Mouse (Mus musculus): ENCODE data around the gene Cd79a. TPM values are rescaled to one million over a fixed set of nuclear protein-coding genes. Genes with fewer than 3 reads are reported as not detected.

The Cd79a gene
- polyA plus RNA-seq, 1 experiment from 2014 or later = 0.28 TPM

- H3K36me3 ChIP-seq (ENCODE audit: control insufficient read depth, insufficient read depth, low read length) = peaks cover 76% of the 10 kb centered on the region
- H3K4me1 ChIP-seq (ENCODE audit: control insufficient read depth, insufficient read depth, low read length) = no peaks in the 10 kb centered on the region
- H3K4me2 ChIP-seq (ENCODE audit: low read length) = no peak overlapping the region
- H3K27ac ChIP-seq (replicated peaks; ENCODE audit: low read depth, low read length) = no peak overlapping the region
- DNase-seq = no peak
- no peak for ATAC-seq (ENCODE audit: low FRiP score, low TSS enrichment)
- H3K27me3 ChIP-seq (ENCODE audit: control insufficient read depth, insufficient read depth, low read length) = no peaks in the 10 kb centered on the region
- 90% methylated on average over 9 of the region's 9 CpGs for WGBS
- no peak overlapping the region for H3K4me3 ChIP-seq (replicated peaks; ENCODE audit: low read depth, low read length)
- H3K9me3 ChIP-seq (ENCODE audit: control insufficient read depth, low read length) = no peaks in the 10 kb centered on the region
- H3K9ac ChIP-seq (replicated peaks; ENCODE audit: low read length) = no peak overlapping the region
Measured at GRCm38 (mm10) chr7:24919728-24920127, 22.5 kb downstream of the Cd79a start.

- WGBS = 41% methylated on average over 6 of the region's 6 CpGs
- H3K9ac ChIP-seq (replicated peaks; ENCODE audit: low read length) = 0 out of 2 replicates have a peak overlapping the region, but pooled peaks have one; percentile 14
- H3K27ac ChIP-seq (replicated peaks; ENCODE audit: low read depth, low read length) = no peak overlapping the region
- ATAC-seq (ENCODE audit: low FRiP score, low TSS enrichment) (no peak), DNase-seq (no peak)
- peaks cover 18% of the 10 kb centered on the region for H3K4me1 ChIP-seq (ENCODE audit: control insufficient read depth, insufficient read depth, low read length)
- H3K4me2 ChIP-seq (ENCODE audit: low read length) = peak overlapping the region; percentile 22; the same call in 1 of the 2 replicates
- peaks cover 19% of the 10 kb centered on the region for H3K36me3 ChIP-seq (ENCODE audit: control insufficient read depth, insufficient read depth, low read length)
- no peaks in the 10 kb centered on the region for H3K9me3 ChIP-seq (ENCODE audit: control insufficient read depth, low read length)
- H3K4me3 ChIP-seq (replicated peaks; ENCODE audit: low read depth, low read length) = 0 out of 2 replicates have a peak overlapping the region, but pooled peaks have one; percentile 7
- H3K27me3 ChIP-seq (ENCODE audit: control insufficient read depth, insufficient read depth, low read length) = peaks cover 48% of the 10 kb centered on the region
Measured at GRCm38 (mm10) chr7:24930475-24930874, 33.3 kb downstream of the Cd79a start.

GRCm38 (mm10) chr7:24931651-24932050 is 34.5 kb downstream of the Cd79a start:
- Histone ChIP-seq H3K27me3 (ENCODE audit: control insufficient read depth, insufficient read depth, low read length) (peaks cover 48% of the 10 kb centered on the region), H3K9ac (replicated peaks; ENCODE audit: low read length) (no peak overlapping the region), H3K36me3 (ENCODE audit: control insufficient read depth, insufficient read depth, low read length) (peaks cover 9% of the 10 kb centered on the region), H3K4me2 (ENCODE audit: low read length) (peak overlapping the region; percentile 28), H3K9me3 (ENCODE audit: control insufficient read depth, low read length) (no peaks in the 10 kb centered on the region), H3K4me3 (replicated peaks; ENCODE audit: low read depth, low read length) (peak overlapping the region; percentile 9; the same call in 1 of the 2 replicates), H3K4me1 (ENCODE audit: control insufficient read depth, insufficient read depth, low read length) (peaks cover 19% of the 10 kb centered on the region), H3K27ac (replicated peaks; ENCODE audit: low read depth, low read length) (no peak overlapping the region)
- DNase-seq (no peak), ATAC-seq (ENCODE audit: low FRiP score, low TSS enrichment) (no peak)
- WGBS = 0% methylated on average over 15 of the region's 15 CpGs

- peak overlapping the region; percentile 58; the same call in 1 of the 2 replicates for H3K4me2 ChIP-seq (ENCODE audit: low read length)
Measured at GRCm38 (mm10) chr7:24943641-24944040, 46.5 kb downstream of the Cd79a start.

GRCm38 (mm10) chr7:24944257-24944950 is 47.2 kb downstream of the Cd79a start, which contains the start of gene Gm4881:
Gene Gm4881, minus strand, starts transcription at chr7:24944494.
- Histone ChIP-seq H3K4me3 (replicated peaks; ENCODE audit: low read depth, low read length) (peak within 1 kb of the TSS; percentile 32), H3K9ac (replicated peaks; ENCODE audit: low read length) (peak within 1 kb of the TSS; percentile 34; the same call in 1 of the 2 replicates), H3K4me1 (ENCODE audit: control insufficient read depth, insufficient read depth, low read length) (peaks cover 17% of the 10 kb centered on the region; the same call in 1 of the 2 replicates), H3K4me2 (ENCODE audit: low read length) (peak within 1 kb of the TSS; percentile 58), H3K27me3 (ENCODE audit: control insufficient read depth, insufficient read depth, low read length) (peaks cover 79% of the 10 kb centered on the region), H3K9me3 (ENCODE audit: control insufficient read depth, low read length) (no peaks in the 10 kb centered on the region), H3K36me3 (ENCODE audit: control insufficient read depth, insufficient read depth, low read length) (no peaks in the 10 kb centered on the region), H3K27ac (replicated peaks; ENCODE audit: low read depth, low read length) (no peak within 1 kb of the TSS)
- WGBS = under 1% methylated on average over 66 of the region's 72 CpGs
- DNase-seq = peak; percentile 47
- ATAC-seq (ENCODE audit: low FRiP score, low TSS enrichment) = no peak

More at GRCm38 (mm10) chr7:24943641-24944040, 46.5 kb downstream of the Cd79a start:
- DNase-seq = no peak
- Histone ChIP-seq H3K9me3 (ENCODE audit: control insufficient read depth, low read length) (no peaks in the 10 kb centered on the region), H3K4me1 (ENCODE audit: control insufficient read depth, insufficient read depth, low read length) (0 out of 2 replicates have a peak, but pooled peaks cover 10% of the 10 kb centered on the region), H3K36me3 (ENCODE audit: control insufficient read depth, insufficient read depth, low read length) (no peaks in the 10 kb centered on the region), H3K9ac (replicated peaks; ENCODE audit: low read length) (no peak overlapping the region), H3K27me3 (ENCODE audit: control insufficient read depth, insufficient read depth, low read length) (peaks cover 73% of the 10 kb centered on the region), H3K4me3 (replicated peaks; ENCODE audit: low read depth, low read length) (no peak overlapping the region), H3K27ac (replicated peaks; ENCODE audit: low read depth, low read length) (no peak overlapping the region)
- ATAC-seq (ENCODE audit: low FRiP score, low TSS enrichment) = no peak
- 4% methylated on average over 6 of the region's 6 CpGs for whole genome bisulfite sequencing

GRCm38 (mm10) chr7:24947316-24948048 is 50.3 kb downstream of the Cd79a start:
- H3K9me3 ChIP-seq (ENCODE audit: control insufficient read depth, low read length) = no peaks in the 10 kb centered on the region
- no peak for DNase-seq
- ATAC-seq (ENCODE audit: low FRiP score, low TSS enrichment) = no peak
- H3K9ac ChIP-seq (replicated peaks; ENCODE audit: low read length) = no peak overlapping the region
- H3K4me1 ChIP-seq (ENCODE audit: control insufficient read depth, insufficient read depth, low read length) = peaks cover 38% of the 10 kb centered on the region; the same call in 1 of the 2 replicates
- H3K4me2 ChIP-seq (ENCODE audit: low read length) = no peak overlapping the region
- 4% methylated on average over 7 of the region's 7 CpGs for WGBS
- H3K27ac ChIP-seq (replicated peaks; ENCODE audit: low read depth, low read length) = no peak overlapping the region
- H3K4me3 ChIP-seq (replicated peaks; ENCODE audit: low read depth, low read length) = no peak overlapping the region
- H3K36me3 ChIP-seq (ENCODE audit: control insufficient read depth, insufficient read depth, low read length) = no peaks in the 10 kb centered on the region
- peaks cover 80% of the 10 kb centered on the region for H3K27me3 ChIP-seq (ENCODE audit: control insufficient read depth, insufficient read depth, low read length)

GRCm38 (mm10) chr7:24948774-24949173 is 51.6 kb downstream of the Cd79a start:
- no peaks in the 10 kb centered on the region for H3K9me3 ChIP-seq (ENCODE audit: control insufficient read depth, low read length)
- peaks cover 73% of the 10 kb centered on the region for H3K27me3 ChIP-seq (ENCODE audit: control insufficient read depth, insufficient read depth, low read length)
- ATAC-seq (ENCODE audit: low FRiP score, low TSS enrichment) (no peak), DNase-seq (peak; percentile 70)
- no peak overlapping the region; the same call in 1 of the 2 replicates for H3K9ac ChIP-seq (replicated peaks; ENCODE audit: low read length)
- H3K4me1 ChIP-seq (ENCODE audit: control insufficient read depth, insufficient read depth, low read length) = peaks cover 36% of the 10 kb centered on the region; the same call in 1 of the 2 replicates
- WGBS = 1% methylated on average over 29 of the region's 29 CpGs
- peak overlapping the region; percentile 49 for H3K4me2 ChIP-seq (ENCODE audit: low read length)
- peak overlapping the region; percentile 50; the same call in 1 of the 2 replicates for H3K27ac ChIP-seq (replicated peaks; ENCODE audit: low read depth, low read length)
- H3K36me3 ChIP-seq (ENCODE audit: control insufficient read depth, insufficient read depth, low read length) = no peaks in the 10 kb centered on the region
- 0 out of 2 replicates have a peak overlapping the region, but pooled peaks have one; percentile 13 for H3K4me3 ChIP-seq (replicated peaks; ENCODE audit: low read depth, low read length)

- Histone ChIP-seq H3K36me3 (ENCODE audit: control insufficient read depth, insufficient read depth, low read length) (no peaks in the 10 kb centered on the region), H3K9me3 (ENCODE audit: control insufficient read depth, low read length) (no peaks in the 10 kb centered on the region), H3K4me2 (ENCODE audit: low read length) (no peak overlapping the region), H3K27me3 (ENCODE audit: control insufficient read depth, insufficient read depth, low read length) (peaks cover 60% of the 10 kb centered on the region), H3K4me1 (ENCODE audit: control insufficient read depth, insufficient read depth, low read length) (peaks cover 36% of the 10 kb centered on the region), H3K9ac (replicated peaks; ENCODE audit: low read length) (no peak overlapping the region), H3K27ac (replicated peaks; ENCODE audit: low read depth, low read length) (no peak overlapping the region), H3K4me3 (replicated peaks; ENCODE audit: low read depth, low read length) (no peak overlapping the region)
- ATAC-seq (ENCODE audit: low FRiP score, low TSS enrichment) (peak; percentile 15; the same call in 1 of the 2 replicates), DNase-seq (peak; percentile 85)
- WGBS = 1% methylated on average over 8 of the region's 8 CpGs
Measured at GRCm38 (mm10) chr7:24949958-24950623, 52.9 kb downstream of the Cd79a start.
